Mouse (Mus musculus): ENCODE data around the gene Ccdc71. TPM values are rescaled to one million over a fixed set of nuclear protein-coding genes. Genes with fewer than 3 reads are reported as not detected.

Gene Ccdc71
- polyA plus RNA-seq (2012): 26.4 and 34.2 TPM in 2 replicates

GRCm38 (mm10) chr9:108460319-108461178 lies at the start of gene Ccdc71:
Ccdc71 (plus strand) TSS chr9:108460527.
- no peak for TF ChIP-seq GATA1 (IDR thresholded peaks at IDR 0.05; ENCODE audit: low read length)

GRCm38 (mm10) chr9:108411381-108411942 lies 48.9 kb upstream of the Ccdc71 start:
- no peak for TF ChIP-seq GATA1 (IDR thresholded peaks at IDR 0.05; ENCODE audit: low read length)

- no peak for TF ChIP-seq GATA1 (IDR thresholded peaks at IDR 0.05; ENCODE audit: low read length)
Measured at GRCm38 (mm10) chr9:108412221-108412620, 48.1 kb upstream of the Ccdc71 start.

- no peak for TF ChIP-seq GATA1 (IDR thresholded peaks at IDR 0.05; ENCODE audit: low read length)
Measured at GRCm38 (mm10) chr9:108428384-108428783, 31.9 kb upstream of the Ccdc71 start, which contains the start of gene Ccdc36. Ccdc36 (minus strand) TSS chr9:108428484.

GRCm38 (mm10) chr9:108431431-108432067 lies 28.8 kb upstream of the Ccdc71 start:
- TF ChIP-seq GATA1 (IDR thresholded peaks at IDR 0.05; ENCODE audit: low read length): no peak

- TF ChIP-seq GATA1 (IDR thresholded peaks at IDR 0.05; ENCODE audit: low read length): no peak
Measured at GRCm38 (mm10) chr9:108436182-108436581, 24.1 kb upstream of the Ccdc71 start, which contains the start of gene BC048562. BC048562 (plus strand) TSS chr9:108436482.

GRCm38 (mm10) chr9:108439176-108439575 lies 21.2 kb upstream of the Ccdc71 start:
- no peak for TF ChIP-seq GATA1 (IDR thresholded peaks at IDR 0.05; ENCODE audit: low read length)

GRCm38 (mm10) chr9:108440485-108440884 lies 19.8 kb upstream of the Ccdc71 start:
- TF ChIP-seq GATA1 (IDR thresholded peaks at IDR 0.05; ENCODE audit: low read length): no peak

- no peak for TF ChIP-seq GATA1 (IDR thresholded peaks at IDR 0.05; ENCODE audit: low read length)
Measured at GRCm38 (mm10) chr9:108441236-108441919, 18.9 kb upstream of the Ccdc71 start.

GRCm38 (mm10) chr9:108445125-108445524 lies 15.2 kb upstream of the Ccdc71 start:
- no peak for TF ChIP-seq GATA1 (IDR thresholded peaks at IDR 0.05; ENCODE audit: low read length)

- no peak for TF ChIP-seq GATA1 (IDR thresholded peaks at IDR 0.05; ENCODE audit: low read length)
Measured at GRCm38 (mm10) chr9:108449860-108450259, 10.5 kb upstream of the Ccdc71 start.

- TF ChIP-seq GATA1 (IDR thresholded peaks at IDR 0.05; ENCODE audit: low read length): no peak
Measured at GRCm38 (mm10) chr9:108450292-108451169, 9.8 kb upstream of the Ccdc71 start.

GRCm38 (mm10) chr9:108451170-108451493 lies 9.2 kb upstream of the Ccdc71 start:
- TF ChIP-seq GATA1 (IDR thresholded peaks at IDR 0.05; ENCODE audit: low read length): no peak

GRCm38 (mm10) chr9:108451519-108452160 lies 8.7 kb upstream of the Ccdc71 start:
- TF ChIP-seq GATA1 (IDR thresholded peaks at IDR 0.05; ENCODE audit: low read length): peak; percentile 47
